Mouse (Mus musculus): ENCODE results near the gene Cenpb.

GRCm38 (mm10) chr2:131128636-131129157, 51.2 kb downstream of the Cenpb start:
- TF ChIP-seq POLR2A (IDR thresholded peaks at IDR 0.05; ENCODE audit: insufficient read depth, low read depth, low read length) (no peak), CTCF (IDR thresholded peaks at IDR 0.05) (no peak)
